Mouse (Mus musculus) forebrain, embryonic 10.5 days (tissue): Measurements from ENCODE around the gene Sqstm1. TPM values are rescaled to one million over a fixed set of nuclear protein-coding genes. Genes with fewer than 3 reads are reported as not detected.

ENCODE experiments used
- DNase-seq: peaks from one replicate; pipeline ENCODE4 v3.0.0-alpha.2; 2017; ENCODE audit warnings: low spot score; ENCODE audit errors: extremely low spot score
- H3K27ac ChIP-seq: fragments of 300-500 bp; sonication (generic); 2 replicates; pipeline ENCODE4 v1.5.1; 2016; ENCODE audit warnings: mild to moderate bottlenecking
- H3K27me3 ChIP-seq: fragments of 300-500 bp; sonication (generic); 2 replicates; pipeline ENCODE4 v1.6.1; 2016; ENCODE audit warnings: mild to moderate bottlenecking; ENCODE audit not compliant: poor library complexity, severe bottlenecking
- H3K36me3 ChIP-seq: fragments of 300-500 bp; sonication (generic); replicated peaks from 2 replicates; pipeline ENCODE4 v1.6.1; 2016; ENCODE audit warnings: mild to moderate bottlenecking, moderate library complexity
- H3K4me1 ChIP-seq: fragments of 300-500 bp; sonication (generic); 2 replicates; pipeline ENCODE4 v1.6.1; 2016
- H3K4me3 ChIP-seq: fragments of 300-500 bp; sonication (generic); 2 replicates; pipeline ENCODE4 v1.5.1; 2016; ENCODE audit warnings: mild to moderate bottlenecking, moderate library complexity
- H3K9me3 ChIP-seq: fragments of 300-500 bp; sonication (generic); 2 replicates; pipeline ENCODE4 v1.6.1; 2016; ENCODE audit warnings: mild to moderate bottlenecking, moderate library complexity
- WGBS: fragments of 180-500 bp; shearing (Covaris S2); methylation state at CpG from one replicate; pipeline ENCODE4 v1.1.7; 2016; 5-methylcytosine and 5-hydroxymethylcytosine counted together
- polyA plus RNA-seq: library from polyadenylated mRNA; unstranded; fragments of >200 nt; fragmentation: Nextera tagmentation; extraction: Ambion mirVana; gene quantifications from 2 replicates; pipeline ENCODE4 v1.2.1, GENCODE M21; 2016

Sqstm1 gene
- polyA plus RNA-seq, 1 experiment from 2014 or later = 122 TPM

DNA sequence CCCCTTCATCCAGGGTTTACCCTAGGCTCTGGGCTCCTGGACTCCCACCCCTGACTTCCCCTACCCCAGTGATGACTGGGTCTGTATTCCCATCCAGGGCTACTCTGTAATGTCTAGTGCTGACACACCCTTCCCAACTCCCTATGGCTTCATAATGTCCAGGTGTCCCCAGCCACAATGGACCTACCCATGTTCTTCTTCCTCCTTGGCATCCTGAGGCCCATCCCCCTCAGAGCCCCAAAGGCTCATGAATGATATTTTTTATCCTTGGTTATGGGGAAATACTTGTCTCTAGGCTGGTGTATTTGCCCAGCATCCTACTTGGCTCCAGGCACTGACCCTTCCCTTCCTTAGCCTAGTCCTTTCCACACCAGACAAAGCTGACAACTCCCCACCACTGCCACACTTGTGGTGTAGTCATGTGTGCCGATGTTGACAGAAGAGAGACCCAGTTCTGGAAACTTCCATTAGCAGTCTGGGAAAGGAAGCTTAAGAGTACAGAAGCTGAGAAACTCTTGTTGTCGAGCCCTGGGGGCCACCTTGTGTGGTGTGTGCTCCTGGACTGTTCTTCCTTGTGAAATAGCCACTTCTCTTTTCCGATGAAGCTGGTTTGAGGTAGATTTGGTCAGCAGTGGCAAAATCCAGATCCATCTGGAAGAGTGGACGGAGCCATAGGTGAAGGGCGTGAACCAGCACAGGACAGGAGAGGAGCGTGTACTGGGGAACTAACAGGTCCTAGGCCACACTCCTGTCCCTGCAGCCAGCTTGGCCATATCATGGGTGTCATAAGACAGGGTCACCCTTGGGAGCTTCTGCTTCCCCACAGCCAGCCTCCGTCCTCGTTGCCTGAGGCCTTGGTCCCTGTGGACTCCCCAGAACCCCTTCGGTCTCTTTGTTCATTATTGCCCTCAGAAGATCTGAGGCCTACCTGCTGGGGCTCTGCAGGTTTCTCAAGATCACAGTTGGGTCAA lies 28.5 kb upstream of the Sqstm1 start:
- WGBS = 93% methylated on average over 9 of the region's 9 CpGs
- Histone ChIP-seq H3K4me3 (peak overlapping the region; percentile 76; the same call in 1 of the 2 replicates), H3K36me3 (peaks cover 10% of the 10 kb centered on the region), H3K27ac (no peak overlapping the region), H3K4me1 (peaks cover 20% of the 10 kb centered on the region), H3K27me3 (peaks cover 55% of the 10 kb centered on the region), H3K9me3 (no peaks in the 10 kb centered on the region)
- DNase-seq = no peak

- peak within 1 kb of the TSS; percentile 76 for H3K4me3 ChIP-seq
- no peak for DNase-seq
- peaks cover 20% of the 10 kb centered on the region for H3K4me1 ChIP-seq
- H3K27ac ChIP-seq = no peak within 1 kb of the TSS
- peaks cover 18% of the 10 kb centered on the region for H3K36me3 ChIP-seq
- 49% methylated on average over 10 of the region's 10 CpGs for WGBS
- H3K27me3 ChIP-seq = peaks cover 56% of the 10 kb centered on the region
- H3K9me3 ChIP-seq = no peaks in the 10 kb centered on the region
These were observed 27.7 kb upstream of the Sqstm1 start, which contains the start of gene Ltc4s for GRCm38 (mm10) chr11:50238324-50238723. Gene Ltc4s (minus strand): TSS chr11:50238616.

- Histone ChIP-seq H3K4me3 (peak overlapping the region; percentile 76), H3K27me3 (peaks cover 56% of the 10 kb centered on the region), H3K4me1 (peaks cover 20% of the 10 kb centered on the region), H3K27ac (peak overlapping the region; percentile 72), H3K36me3 (peaks cover 29% of the 10 kb centered on the region), H3K9me3 (no peaks in the 10 kb centered on the region)
- under 1% methylated on average over 66 of the region's 66 CpGs for WGBS
- no peak for DNase-seq
These were observed 26.6 kb upstream of the Sqstm1 start for GRCm38 (mm10) chr11:50236937-50237835.

- Histone ChIP-seq H3K27ac (peak overlapping the region; percentile 72), H3K4me3 (peak overlapping the region; percentile 76), H3K36me3 (peaks cover 36% of the 10 kb centered on the region), H3K4me1 (peaks cover 22% of the 10 kb centered on the region), H3K27me3 (peaks cover 61% of the 10 kb centered on the region), H3K9me3 (no peaks in the 10 kb centered on the region)
- DNase-seq = peak; percentile 80
- WGBS = under 1% methylated on average over 27 of the region's 27 CpGs
These were observed 25.9 kb upstream of the Sqstm1 start for GRCm38 (mm10) chr11:50236540-50236936.

- peaks cover 39% of the 10 kb centered on the region for H3K4me1 ChIP-seq
- DNase-seq = no peak
- peaks cover 76% of the 10 kb centered on the region for H3K27me3 ChIP-seq
- no peak overlapping the region for H3K27ac ChIP-seq
- no peaks in the 10 kb centered on the region for H3K9me3 ChIP-seq
- no peak overlapping the region for H3K4me3 ChIP-seq
- peaks cover 43% of the 10 kb centered on the region for H3K36me3 ChIP-seq
- WGBS = 96% methylated on average over 25 of the region's 25 CpGs
These were observed 24.0 kb upstream of the Sqstm1 start for GRCm38 (mm10) chr11:50234606-50235005.

DNA sequence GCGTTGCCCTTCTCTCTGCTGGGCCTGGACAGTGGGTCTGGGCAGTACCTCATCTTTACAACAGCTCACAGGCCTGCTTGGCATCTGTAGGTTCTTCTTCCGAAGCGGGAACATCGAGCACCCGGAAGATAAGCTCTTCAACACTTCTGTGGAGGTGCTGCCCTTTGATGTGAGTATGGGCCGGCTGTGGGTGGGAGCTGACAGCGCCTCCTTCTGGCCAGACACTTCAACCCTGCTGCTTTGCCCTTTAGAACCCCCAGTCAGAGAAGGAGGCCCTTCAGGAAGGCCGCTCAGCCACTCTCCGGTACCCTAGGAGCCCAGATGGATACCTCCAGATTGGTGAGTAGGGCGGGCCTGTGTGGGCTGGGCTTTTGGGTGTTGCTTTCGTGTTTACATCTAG lies 23.4 kb upstream of the Sqstm1 start:
- Histone ChIP-seq H3K4me1 (peaks cover 45% of the 10 kb centered on the region), H3K27me3 (peaks cover 76% of the 10 kb centered on the region), H3K27ac (no peak overlapping the region), H3K36me3 (peaks cover 43% of the 10 kb centered on the region), H3K9me3 (no peaks in the 10 kb centered on the region), H3K4me3 (no peak overlapping the region)
- 83% methylated on average over 11 of the region's 11 CpGs for WGBS
- DNase-seq = no peak

GRCm38 (mm10) chr11:50233022-50233421 lies 22.4 kb upstream of the Sqstm1 start:
- Histone ChIP-seq H3K9me3 (no peaks in the 10 kb centered on the region), H3K27ac (no peak overlapping the region), H3K27me3 (peaks cover 70% of the 10 kb centered on the region), H3K36me3 (peaks cover 43% of the 10 kb centered on the region), H3K4me1 (peaks cover 55% of the 10 kb centered on the region), H3K4me3 (no peak overlapping the region)
- DNase-seq = no peak
- 92% methylated on average over 13 of the region's 13 CpGs for WGBS

DNA sequence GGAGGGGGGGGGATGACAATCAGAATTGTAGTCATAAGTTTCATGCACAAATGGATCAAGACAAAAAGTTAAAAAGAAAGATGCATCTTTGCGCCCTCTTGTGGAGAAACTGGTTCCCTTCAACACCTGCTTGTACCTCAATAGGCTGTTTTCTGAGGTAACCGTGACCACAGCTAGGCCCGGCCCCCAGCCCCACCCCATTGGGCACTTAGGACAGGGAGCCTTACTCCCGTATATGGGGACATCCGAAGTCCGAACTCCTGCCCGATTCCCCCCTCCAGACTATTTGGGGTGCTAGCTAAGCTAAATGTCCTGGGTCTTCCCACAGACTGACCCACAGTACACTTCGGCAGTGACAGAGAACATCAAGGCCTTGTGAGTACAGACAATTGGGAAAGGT lies 20.8 kb upstream of the Sqstm1 start:
- Histone ChIP-seq H3K4me1 (peaks cover 58% of the 10 kb centered on the region), H3K4me3 (peak overlapping the region; percentile 48), H3K36me3 (peaks cover 43% of the 10 kb centered on the region), H3K27me3 (peaks cover 70% of the 10 kb centered on the region), H3K9me3 (no peaks in the 10 kb centered on the region), H3K27ac (no peak overlapping the region)
- no peak for DNase-seq
- 19% methylated on average over 8 of the region's 8 CpGs for WGBS

DNA sequence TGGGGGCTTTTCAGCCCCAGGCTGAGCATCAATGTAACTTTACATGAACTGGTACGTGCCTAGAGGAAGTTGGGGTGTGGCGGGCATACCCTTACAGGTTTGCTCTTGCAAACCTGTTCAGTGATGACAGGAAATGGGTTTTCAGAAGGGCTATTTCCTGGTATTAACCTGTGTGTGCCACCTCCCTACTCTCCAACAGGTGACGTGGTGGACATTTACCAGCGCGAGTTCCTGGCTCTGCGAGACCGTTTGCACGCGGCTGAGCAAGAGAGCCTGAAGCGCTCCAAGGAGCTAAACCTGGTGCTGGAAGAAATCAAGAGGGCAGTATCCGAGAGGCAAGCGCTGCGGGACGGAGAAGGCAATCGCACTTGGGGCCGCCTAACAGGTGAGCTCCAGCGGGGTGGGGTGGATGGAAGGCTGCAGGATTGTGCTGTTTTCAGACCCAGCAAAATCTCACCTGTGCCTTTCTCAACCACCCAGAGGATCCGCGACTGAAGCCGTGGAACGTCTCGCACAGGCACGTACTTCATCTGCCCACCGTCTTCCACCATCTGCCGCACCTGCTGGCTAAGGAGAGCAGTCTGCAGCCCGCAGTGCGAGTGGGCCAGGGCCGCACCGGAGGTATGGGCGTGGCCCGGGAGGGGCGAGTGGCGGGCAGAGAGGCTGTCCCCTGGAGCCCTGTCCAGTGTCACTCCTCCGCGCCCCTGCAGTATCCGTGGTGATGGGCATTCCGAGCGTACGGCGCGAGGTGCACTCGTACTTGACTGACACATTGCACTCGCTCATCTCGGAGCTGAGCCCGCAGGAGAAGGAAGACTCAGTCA lies 20.1 kb upstream of the Sqstm1 start:
- DNase-seq = no peak
- Histone ChIP-seq H3K36me3 (peaks cover 43% of the 10 kb centered on the region), H3K4me3 (peak overlapping the region; percentile 48), H3K27ac (no peak overlapping the region), H3K4me1 (peaks cover 58% of the 10 kb centered on the region), H3K9me3 (no peaks in the 10 kb centered on the region), H3K27me3 (peaks cover 68% of the 10 kb centered on the region)
- WGBS = 23% methylated on average over 45 of the region's 45 CpGs

DNA sequence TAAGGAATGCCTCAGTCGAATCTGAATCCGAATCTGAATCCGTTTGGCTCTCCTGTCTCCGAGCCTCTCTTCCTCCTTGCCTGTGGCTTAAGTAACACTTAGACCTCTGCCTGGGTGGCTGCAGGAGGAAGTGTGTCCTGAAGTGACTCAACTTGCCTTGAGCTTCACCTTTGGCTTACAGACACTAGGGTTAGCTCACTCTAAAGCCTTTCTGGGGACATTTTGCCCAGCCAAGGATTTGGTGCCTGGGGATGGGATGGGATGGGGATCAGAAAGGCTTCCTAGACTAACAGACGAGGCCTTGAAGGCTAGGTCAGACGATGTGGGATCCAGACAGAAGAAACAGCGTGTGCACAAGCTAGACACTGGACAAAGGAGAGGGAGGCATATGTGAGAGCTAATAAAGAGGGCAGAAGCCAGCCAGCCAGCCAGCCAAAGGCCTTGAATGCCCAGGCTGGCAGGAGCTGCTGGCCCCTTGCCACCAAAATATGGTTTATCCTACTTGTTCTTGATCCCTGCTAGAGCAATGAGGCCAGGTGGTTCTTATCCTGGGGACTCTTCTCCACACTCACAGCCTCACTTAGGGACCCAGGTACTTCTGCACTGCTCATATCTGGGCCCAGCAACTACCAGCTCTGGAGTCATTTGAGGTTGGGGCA lies 18.8 kb upstream of the Sqstm1 start:
- Histone ChIP-seq H3K27ac (0 out of 2 replicates have a peak overlapping the region, but pooled peaks have one; percentile 57), H3K36me3 (peaks cover 36% of the 10 kb centered on the region), H3K9me3 (no peaks in the 10 kb centered on the region), H3K4me3 (0 out of 2 replicates have a peak overlapping the region, but pooled peaks have one; percentile 9), H3K4me1 (peaks cover 68% of the 10 kb centered on the region), H3K27me3 (peaks cover 57% of the 10 kb centered on the region)
- 47% methylated on average over 7 of the region's 7 CpGs for WGBS
- DNase-seq = no peak

DNA sequence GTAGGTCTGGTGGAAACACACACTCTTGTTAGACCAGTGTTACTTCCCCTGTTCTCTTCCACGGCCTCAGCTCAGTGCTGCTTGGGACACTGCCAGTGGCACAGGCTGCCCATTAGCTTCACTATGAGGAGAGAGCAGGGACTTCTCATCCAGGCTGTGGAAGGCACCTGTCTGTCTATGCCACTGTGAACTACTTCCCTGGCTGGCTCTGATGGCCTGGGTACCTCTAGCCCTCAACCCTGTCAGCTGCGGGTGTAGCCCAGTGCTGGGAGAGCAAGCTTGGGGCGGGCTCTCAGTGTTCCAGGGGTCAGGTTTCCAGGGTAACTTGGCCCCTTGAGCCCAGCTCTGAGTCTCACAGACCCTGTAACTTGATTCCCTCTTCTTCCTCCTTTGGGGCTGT lies 18.1 kb upstream of the Sqstm1 start:
- H3K4me1 ChIP-seq = peaks cover 74% of the 10 kb centered on the region
- DNase-seq = no peak
- H3K9me3 ChIP-seq = no peaks in the 10 kb centered on the region
- WGBS = 23% methylated on average over 3 of the region's 3 CpGs
- H3K36me3 ChIP-seq = peaks cover 30% of the 10 kb centered on the region
- H3K4me3 ChIP-seq = 0 out of 2 replicates have a peak overlapping the region, but pooled peaks have one; percentile 9
- H3K27me3 ChIP-seq = peaks cover 58% of the 10 kb centered on the region
- H3K27ac ChIP-seq = peak overlapping the region; percentile 57; the same call in 1 of the 2 replicates
